Mouse (Mus musculus) heart, embryonic 14.5 days (tissue): ENCODE data around the gene Ttc7. TPM values are rescaled to one million over a fixed set of nuclear protein-coding genes. Genes with fewer than 3 reads are reported as not detected.

Experiments used
- ATAC-seq: fragments of 200-750 bp; cut with Nextera tagmentation; 2 replicates; pipeline ENCODE4 v1.8.0; 2017; ENCODE audit warnings: low read depth, moderate TSS enrichment; ENCODE audit not compliant: insufficient number of reproducible peaks, insufficient read depth, low FRiP score
- H3K27ac ChIP-seq, 2 experiments: fragments of 200-500 bp in 1 of 2; fragments of 300-500 bp in 1 of 2; sonication (generic) in 1 of 2; replicated peaks in 1 of 2; 2 replicates each; pipeline ENCODE4 v1.5.1; 2012 to 2014; ENCODE audit warnings: low read depth in 2 of 2, low read length in 2 of 2, control low read depth in 1 of 2, mild to moderate bottlenecking in 1 of 2, mixed read lengths in 1 of 2; ENCODE audit not compliant: control insufficient read depth in 1 of 2, insufficient read depth in 1 of 2
- H3K27me3 ChIP-seq: fragments of 300-500 bp; sonication (generic); 2 replicates; pipeline ENCODE4 v1.6.1; 2014; ENCODE audit warnings: mild to moderate bottlenecking, low read length, control low read depth; ENCODE audit not compliant: control insufficient read depth, insufficient read depth
- H3K36me3 ChIP-seq: fragments of 300-500 bp; sonication (generic); 2 replicates; pipeline ENCODE4 v1.6.1; 2014; ENCODE audit warnings: mild to moderate bottlenecking, control low read depth, low read length, mixed read lengths; ENCODE audit not compliant: control insufficient read depth, insufficient read depth
- H3K4me1 ChIP-seq, 2 experiments: fragments of 200-500 bp in 1 of 2; fragments of 300-500 bp in 1 of 2; sonication (generic) in 1 of 2; 2 replicates each; pipeline ENCODE4 v1.6.1; 2012 to 2014; ENCODE audit warnings: low read length in 2 of 2, control low read depth in 1 of 2, mixed read lengths in 1 of 2; ENCODE audit not compliant: control insufficient read depth in 2 of 2, insufficient read depth in 2 of 2
- H3K4me2 ChIP-seq: fragments of 300-500 bp; sonication (generic); 2 replicates; pipeline ENCODE4 v1.6.1; 2014; ENCODE audit warnings: mild to moderate bottlenecking, low read length
- H3K4me3 ChIP-seq, 2 experiments: fragments of 200-500 bp in 1 of 2; fragments of 300-500 bp in 1 of 2; sonication (generic) in 1 of 2; 2 replicates each; pipeline ENCODE4 v1.5.1; 2012 to 2014; ENCODE audit warnings: low read length in 2 of 2, mild to moderate bottlenecking in 2 of 2, control low read depth in 1 of 2, low read depth in 1 of 2, moderate library complexity in 1 of 2; ENCODE audit not compliant: control insufficient read depth in 1 of 2, insufficient read depth in 1 of 2
- H3K9ac ChIP-seq: fragments of 300-500 bp; sonication (generic); 2 replicates; pipeline ENCODE4 v1.6.1; 2014; ENCODE audit warnings: mild to moderate bottlenecking, low read length
- H3K9me3 ChIP-seq: fragments of 300-500 bp; sonication (generic); 2 replicates; pipeline ENCODE4 v1.6.1; 2016; ENCODE audit warnings: low read length, control low read depth; ENCODE audit not compliant: control insufficient read depth
- WGBS: fragments of 180-500 bp; shearing (Covaris S2); extraction: QIAGEN DNeasy Blood & Tissue Kit; methylation state at CpG from one replicate; pipeline ENCODE4 v1.1.7; 2014; 5-methylcytosine and 5-hydroxymethylcytosine counted together
- polyA plus RNA-seq: library from polyadenylated mRNA; unstranded; fragments of >200 nt; fragmentation: Nextera tagmentation; extraction: Ambion mirVana; gene quantifications from 2 replicates; pipeline ENCODE4 v1.2.1, GENCODE M21; 2014

The Ttc7 gene
- polyA plus RNA-seq, 1 experiment from 2014 or later, result 2.5 TPM

DNA sequence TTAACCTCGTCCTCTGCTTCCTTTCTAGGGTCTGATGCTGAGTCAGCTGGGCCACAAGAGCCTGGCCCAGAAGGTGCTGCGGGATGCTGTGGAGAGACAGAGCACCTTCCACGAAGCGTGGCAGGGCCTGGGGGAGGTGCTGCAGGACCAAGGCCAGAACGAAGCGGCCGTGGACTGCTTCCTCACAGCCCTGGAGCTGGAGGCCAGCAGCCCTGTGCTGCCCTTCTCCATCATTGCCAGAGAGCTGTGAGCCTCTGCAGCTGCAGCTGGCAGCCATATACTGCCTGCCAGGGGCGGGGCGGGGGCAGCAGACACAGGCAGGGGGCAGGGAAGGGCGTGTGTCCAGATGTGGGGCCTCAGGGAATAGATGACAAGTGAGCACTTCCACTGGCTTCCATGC lies 97.1 kb downstream of the Ttc7 start:
- Histone ChIP-seq H3K27me3 (no peaks in the 10 kb centered on the region; the same call in 1 of the 2 replicates), H3K36me3 (no peaks in the 10 kb centered on the region), H3K4me3 (no peak overlapping the region), H3K4me2 (no peak overlapping the region), H3K9me3 (no peaks in the 10 kb centered on the region), H3K4me1 (peaks cover 27 to 34% of the 10 kb centered on the region in 2 experiments), H3K9ac (no peak overlapping the region), H3K27ac (no peak overlapping the region)
- WGBS, result 48% methylated on average over 10 of the region's 10 CpGs
- ATAC-seq, result no peak

DNA sequence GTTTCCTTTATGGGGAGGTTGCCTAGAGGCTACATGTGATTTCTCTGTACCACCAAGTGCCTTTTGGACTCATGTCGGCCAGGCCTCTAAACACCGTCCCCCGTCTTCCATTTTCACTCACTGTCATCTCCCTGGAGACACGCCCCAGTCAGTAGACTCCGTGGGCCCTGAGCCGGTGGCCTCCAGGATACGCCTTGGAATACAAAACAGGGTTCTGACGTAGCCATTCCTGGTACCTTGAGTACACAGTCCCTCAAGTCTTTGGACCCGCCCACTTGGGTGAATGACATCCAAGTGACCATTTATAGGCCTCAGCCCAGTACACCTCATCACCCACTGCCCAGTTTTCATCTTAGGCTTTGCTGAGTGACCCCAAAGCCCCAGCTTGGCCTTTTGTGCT lies 98.0 kb downstream of the Ttc7 start:
- no peak overlapping the region for H3K9ac ChIP-seq
- 96% methylated on average over 9 of the region's 9 CpGs for WGBS
- H3K9me3 ChIP-seq, result no peaks in the 10 kb centered on the region
- no peak for ATAC-seq
- H3K36me3 ChIP-seq, result no peaks in the 10 kb centered on the region
- peaks cover 26 to 32% of the 10 kb centered on the region in 2 experiments for H3K4me1 ChIP-seq
- no peak overlapping the region for H3K4me3 ChIP-seq
- no peak overlapping the region for H3K4me2 ChIP-seq
- H3K27me3 ChIP-seq, result no peaks in the 10 kb centered on the region; the same call in 1 of the 2 replicates
- H3K27ac ChIP-seq, result no peak overlapping the region

DNA sequence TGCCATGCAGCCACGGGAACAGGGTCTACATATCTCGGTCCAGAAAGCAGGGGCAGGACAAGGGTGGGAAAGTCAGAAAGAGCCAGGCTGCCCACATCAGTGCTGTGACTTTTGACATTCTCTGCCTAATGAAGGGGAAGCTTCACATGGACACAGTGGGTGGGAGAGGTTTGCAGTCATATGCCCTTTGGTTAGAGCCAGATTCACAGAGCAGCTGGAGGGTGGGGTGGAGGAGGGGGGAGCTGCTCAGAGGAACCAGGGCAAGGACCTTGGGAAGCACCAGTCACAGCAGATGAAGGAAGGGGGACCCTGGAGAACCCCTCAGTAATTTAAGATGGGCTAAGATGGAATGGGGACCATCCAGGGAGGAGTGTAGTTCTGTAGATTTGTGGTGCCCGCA lies 103.1 kb downstream of the Ttc7 start:
- H3K4me2 ChIP-seq, result no peak overlapping the region
- no peaks in the 10 kb centered on the region; the same call in 1 of the 2 replicates for H3K27me3 ChIP-seq
- no peak for ATAC-seq
- 76% methylated on average over 3 of the region's 3 CpGs for WGBS
- H3K9me3 ChIP-seq, result no peaks in the 10 kb centered on the region
- no peak overlapping the region for H3K4me3 ChIP-seq
- peaks cover 2 to 10% of the 10 kb centered on the region in 2 experiments; a peak in 2 of 4 replicates for H3K4me1 ChIP-seq
- H3K36me3 ChIP-seq, result no peaks in the 10 kb centered on the region
- no peak overlapping the region for H3K9ac ChIP-seq
- H3K27ac ChIP-seq, result no peak overlapping the region

DNA sequence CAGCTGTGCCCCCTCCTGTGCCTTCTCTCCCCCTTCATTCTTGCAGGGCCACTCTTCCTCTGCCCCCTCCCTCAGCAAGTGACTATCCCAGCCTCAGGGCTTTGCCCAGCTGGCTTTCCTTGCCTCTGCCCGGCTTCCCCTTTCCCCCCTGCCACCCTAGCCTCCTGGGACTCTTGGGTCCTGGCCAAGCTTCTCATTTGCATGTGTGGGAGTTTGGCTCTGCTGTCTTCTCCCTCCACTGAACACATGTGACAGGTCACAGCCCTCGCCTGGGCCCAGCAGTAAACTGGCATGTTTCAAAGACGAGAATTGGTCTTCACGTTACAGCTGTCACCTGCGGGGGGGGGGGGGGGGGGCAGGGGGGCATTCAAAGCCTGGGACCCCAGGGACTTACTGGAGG lies 104.4 kb downstream of the Ttc7 start:
- H3K4me1 ChIP-seq, result peaks cover 8 to 10% of the 10 kb centered on the region in 2 experiments
- H3K4me3 ChIP-seq, result no peak overlapping the region
- H3K9me3 ChIP-seq, result no peaks in the 10 kb centered on the region
- ATAC-seq, result 0 out of 2 replicates have a peak, but pooled peaks have one; percentile 32
- H3K36me3 ChIP-seq, result no peaks in the 10 kb centered on the region
- H3K27me3 ChIP-seq, result no peaks in the 10 kb centered on the region; the same call in 1 of the 2 replicates
- H3K9ac ChIP-seq, result no peak overlapping the region
- WGBS, result 6% methylated on average over 4 of the region's 5 CpGs
- no peak overlapping the region for H3K27ac ChIP-seq
- H3K4me2 ChIP-seq, result no peak overlapping the region

DNA sequence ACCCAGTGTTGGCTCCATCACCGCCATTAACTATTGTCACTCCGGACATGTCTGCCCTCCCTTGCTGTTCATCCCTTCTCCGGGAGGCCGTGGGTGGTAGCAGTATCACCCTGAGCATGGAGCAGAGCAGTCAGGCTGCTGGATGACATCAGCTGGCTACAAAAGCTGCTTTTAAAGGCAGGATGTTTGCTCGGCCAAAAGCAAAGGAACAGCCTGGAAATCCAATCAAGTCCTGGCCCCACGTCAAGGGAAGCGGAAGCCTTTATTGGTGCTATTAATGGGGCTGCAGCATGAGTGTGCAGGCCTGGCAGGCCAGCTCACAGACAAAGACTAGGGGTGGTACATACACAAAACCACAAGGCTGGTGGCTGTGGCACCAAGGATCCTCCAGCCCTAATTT lies 108.6 kb downstream of the Ttc7 start:
- ATAC-seq, result no peak
- no peaks in the 10 kb centered on the region for H3K9me3 ChIP-seq
- no peak overlapping the region for H3K4me3 ChIP-seq
- peak overlapping the region; percentile 39 to 63; a peak in 3 of 4 replicates for H3K27ac ChIP-seq
- no peaks in the 10 kb centered on the region for H3K36me3 ChIP-seq
- WGBS, result 56% methylated on average over 7 of the region's 7 CpGs
- no peak overlapping the region for H3K9ac ChIP-seq
- no peak overlapping the region for H3K4me2 ChIP-seq
- H3K4me1 ChIP-seq, result peaks cover 8 to 10% of the 10 kb centered on the region in 2 experiments
- no peaks in the 10 kb centered on the region for H3K27me3 ChIP-seq

DNA sequence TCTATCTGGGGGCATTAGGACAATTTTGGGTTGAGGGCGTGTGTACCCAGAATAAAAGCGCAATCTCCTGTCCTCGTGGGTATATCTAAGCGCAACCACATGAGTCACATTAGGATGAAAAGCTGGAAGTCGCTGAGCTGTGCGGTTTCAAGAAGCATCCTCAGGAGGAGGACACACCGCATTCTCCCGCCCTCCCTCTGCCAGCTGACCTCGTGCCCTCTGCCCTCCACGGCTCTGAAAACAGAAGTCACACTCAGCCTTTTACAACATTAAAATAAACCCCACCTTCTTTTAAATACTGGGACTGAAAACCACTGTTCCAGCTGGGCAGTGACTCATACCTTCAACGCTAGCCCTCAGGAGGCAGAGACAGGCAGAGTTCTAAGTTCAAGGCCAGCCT lies 114.4 kb downstream of the Ttc7 start:
- no peak overlapping the region for H3K4me2 ChIP-seq
- H3K9ac ChIP-seq, result no peak overlapping the region
- no peaks in the 10 kb centered on the region for H3K36me3 ChIP-seq
- H3K4me1 ChIP-seq, result no peaks in the 10 kb centered on the region; a peak in 1 of 4 replicates
- H3K27me3 ChIP-seq, result no peaks in the 10 kb centered on the region
- no peak overlapping the region for H3K27ac ChIP-seq
- no peak overlapping the region for H3K4me3 ChIP-seq
- ATAC-seq, result no peak
- no peaks in the 10 kb centered on the region for H3K9me3 ChIP-seq
- WGBS, result 82% methylated on average over 11 of the region's 11 CpGs

DNA sequence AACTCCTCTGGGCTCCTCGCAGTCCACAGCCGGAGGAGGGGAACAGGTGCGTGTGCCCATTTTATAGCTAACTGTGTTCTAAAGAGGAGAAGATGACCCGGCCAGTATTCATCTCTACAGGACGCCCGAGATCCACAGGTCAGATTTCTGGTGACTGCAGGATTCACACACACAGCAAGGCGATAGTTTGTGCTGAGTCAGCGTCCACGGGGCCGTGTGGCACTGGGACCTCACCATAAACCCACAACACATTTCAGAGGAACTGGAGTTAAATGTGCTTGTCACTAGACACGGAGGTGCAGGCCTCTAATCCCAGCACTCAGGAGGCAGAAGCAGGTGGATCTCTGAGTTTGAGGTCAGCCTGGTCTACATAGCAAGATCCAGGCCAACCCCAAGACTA lies 119.8 kb downstream of the Ttc7 start:
- no peak for ATAC-seq
- no peaks in the 10 kb centered on the region for H3K9me3 ChIP-seq
- H3K27ac ChIP-seq, result no peak overlapping the region
- no peaks in the 10 kb centered on the region for H3K36me3 ChIP-seq
- no peaks in the 10 kb centered on the region for H3K4me1 ChIP-seq
- no peak overlapping the region for H3K4me3 ChIP-seq
- H3K4me2 ChIP-seq, result no peak overlapping the region
- H3K27me3 ChIP-seq, result no peaks in the 10 kb centered on the region
- 82% methylated on average over 11 of the region's 11 CpGs for WGBS
- no peak overlapping the region for H3K9ac ChIP-seq

DNA sequence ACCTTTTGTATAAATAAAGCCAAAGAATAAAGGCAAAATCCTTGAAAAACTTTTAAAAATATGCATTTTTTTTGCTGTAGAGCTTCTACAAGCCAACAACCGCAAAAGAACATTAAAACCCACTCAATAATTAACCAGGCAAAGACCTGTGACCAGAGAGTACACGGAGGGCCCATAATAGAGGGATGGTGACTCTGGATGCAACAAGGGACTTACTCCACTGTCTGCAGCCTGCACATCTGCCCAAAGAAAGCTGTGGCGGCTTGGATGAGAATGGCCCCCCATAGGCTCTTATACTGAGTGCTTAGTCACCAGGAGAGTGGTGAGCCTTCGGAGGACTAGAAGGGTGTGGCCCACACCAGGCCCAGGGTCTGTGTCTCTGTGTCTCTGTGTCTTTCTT lies 120.8 kb downstream of the Ttc7 start:
- no peaks in the 10 kb centered on the region for H3K4me1 ChIP-seq
- ATAC-seq, result no peak
- no peak overlapping the region for H3K27ac ChIP-seq
- no peaks in the 10 kb centered on the region for H3K36me3 ChIP-seq
- WGBS, result 82% methylated on average over 4 of the region's 4 CpGs
- H3K4me3 ChIP-seq, result no peak overlapping the region
- no peak overlapping the region for H3K4me2 ChIP-seq
- no peaks in the 10 kb centered on the region for H3K27me3 ChIP-seq
- H3K9me3 ChIP-seq, result no peaks in the 10 kb centered on the region
- H3K9ac ChIP-seq, result no peak overlapping the region
